Mouse (Mus musculus) embryonic facial prominence, embryonic 10.5 days (tissue): ENCODE measurements around the gene Sval2. TPM values are rescaled to one million over a fixed set of nuclear protein-coding genes. Genes with fewer than 3 reads are reported as not detected.

Source experiments
- DNase-seq: peaks from one replicate; pipeline ENCODE4 v3.0.0-alpha.2; 2017; ENCODE audit warnings: low spot score
- H3K27ac ChIP-seq: fragments of 300-500 bp; sonication (generic); replicated peaks from 2 replicates; pipeline ENCODE4 v1.5.1; 2016; ENCODE audit warnings: mild to moderate bottlenecking
- H3K27me3 ChIP-seq: fragments of 300-500 bp; sonication (generic); replicated peaks from 2 replicates; pipeline ENCODE4 v1.6.1; 2016; ENCODE audit warnings: low read depth, mild to moderate bottlenecking; ENCODE audit not compliant: poor library complexity, severe bottlenecking
- H3K36me3 ChIP-seq: fragments of 300-500 bp; sonication (generic); replicated peaks from 2 replicates; pipeline ENCODE4 v1.6.1; 2016; ENCODE audit warnings: mild to moderate bottlenecking, moderate library complexity
- H3K4me1 ChIP-seq: fragments of 300-500 bp; sonication (generic); 2 replicates; pipeline ENCODE4 v1.6.1; 2016
- H3K4me3 ChIP-seq: fragments of 300-500 bp; sonication (generic); 2 replicates; pipeline ENCODE4 v1.5.1; 2016; ENCODE audit warnings: mild to moderate bottlenecking, moderate library complexity
- H3K9me3 ChIP-seq: fragments of 300-500 bp; sonication (generic); 2 replicates; pipeline ENCODE4 v1.6.1; 2016; ENCODE audit warnings: mild to moderate bottlenecking
- WGBS: fragments of 180-500 bp; shearing (Covaris S2); methylation state at CpG from one replicate; pipeline ENCODE4 v1.1.7; 2016; 5-methylcytosine and 5-hydroxymethylcytosine counted together
- polyA plus RNA-seq: library from polyadenylated mRNA; unstranded; fragments of >200 nt; fragmentation: Nextera tagmentation; extraction: Ambion mirVana; gene quantifications from 2 replicates; pipeline ENCODE4 v1.2.1, GENCODE M21; 2016

Gene Sval2
- polyA plus RNA-seq = not detected in 2 replicates

DNA sequence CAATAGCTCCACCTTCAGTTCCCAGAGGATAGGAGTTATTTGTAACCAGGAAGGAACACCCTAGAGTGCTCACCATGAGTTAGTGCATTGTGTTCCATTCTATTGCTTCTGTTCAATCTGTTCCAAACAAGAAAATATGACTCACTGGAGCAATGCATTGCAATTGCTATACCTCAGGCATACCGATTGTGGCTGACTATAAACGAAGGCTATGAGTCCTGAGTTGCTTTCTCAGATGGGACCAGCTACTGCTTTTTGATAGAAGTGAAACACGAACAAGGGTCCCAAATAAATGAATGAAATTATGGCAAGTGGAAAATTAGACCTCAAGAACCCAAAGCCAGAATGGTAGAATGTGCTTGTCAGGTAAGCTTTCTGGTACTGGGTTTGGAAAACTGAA is at the start of gene Sval2:
Gene Sval2 (plus strand): TSS at position 301 of the 400 bp plus-strand sequence.
- no peak for DNase-seq
- H3K4me1 ChIP-seq = no peaks in the 10 kb centered on the region
- H3K27ac ChIP-seq = no peak within 1 kb of the TSS
- 87% methylated on average over 3 of the region's 3 CpGs for whole genome bisulfite sequencing
- no peaks in the 10 kb centered on the region for H3K36me3 ChIP-seq
- no peaks in the 10 kb centered on the region for H3K27me3 ChIP-seq
- no peak within 1 kb of the TSS for H3K4me3 ChIP-seq
- H3K9me3 ChIP-seq = no peaks in the 10 kb centered on the region

DNA sequence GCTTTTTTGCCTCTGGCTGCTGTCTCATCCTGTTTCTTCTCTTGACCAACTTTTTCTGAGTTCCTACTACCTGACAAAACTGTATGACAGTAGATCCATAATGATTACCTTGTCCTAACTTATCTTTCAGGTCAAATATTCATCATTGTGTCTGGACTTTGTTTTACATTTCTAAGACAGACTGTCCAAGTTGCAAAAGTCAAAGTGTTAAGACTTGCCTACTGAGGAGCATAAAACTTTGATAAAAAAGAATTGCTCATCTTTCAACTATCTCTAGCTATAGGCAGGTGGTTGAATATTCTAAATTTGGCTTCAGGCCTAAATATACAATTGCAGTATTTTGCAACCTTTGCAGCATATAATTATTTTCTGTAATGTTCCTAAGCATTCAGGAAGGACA is 28.7 kb upstream of the Sval2 start:
- H3K9me3 ChIP-seq = no peaks in the 10 kb centered on the region

DNA sequence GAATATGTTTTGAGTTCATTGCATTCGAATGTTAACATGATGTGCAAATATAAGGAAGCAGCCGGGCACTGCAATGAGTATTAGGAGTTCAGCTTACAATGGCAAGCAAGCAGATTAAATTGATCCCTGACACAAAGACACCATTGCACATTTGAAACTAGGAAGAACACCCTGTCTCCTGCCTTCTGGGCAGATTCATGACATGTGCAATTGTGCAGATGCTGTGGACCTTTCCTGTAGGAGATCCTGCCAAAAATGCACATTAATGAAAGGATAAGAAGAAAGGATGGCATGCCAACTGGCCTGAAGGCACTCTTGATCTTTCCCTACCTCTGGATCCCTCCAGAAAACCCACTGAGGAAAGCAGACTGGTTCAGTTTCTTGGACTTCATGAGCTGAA is 23.3 kb upstream of the Sval2 start:
- H3K27ac ChIP-seq = no peak overlapping the region
- H3K9me3 ChIP-seq = no peaks in the 10 kb centered on the region
- 88% methylated on average over 2 of the region's 2 CpGs for WGBS
- H3K4me3 ChIP-seq = no peak overlapping the region
- DNase-seq = no peak
- no peaks in the 10 kb centered on the region for H3K27me3 ChIP-seq
- H3K36me3 ChIP-seq = no peaks in the 10 kb centered on the region
- no peaks in the 10 kb centered on the region for H3K4me1 ChIP-seq

More for the DNA sequence above, 28.7 kb upstream of the Sval2 start:
- no peaks in the 10 kb centered on the region for H3K4me1 ChIP-seq
- no peak overlapping the region for H3K27ac ChIP-seq
- no peaks in the 10 kb centered on the region for H3K36me3 ChIP-seq
- DNase-seq = no peak
- no peaks in the 10 kb centered on the region for H3K27me3 ChIP-seq
- H3K4me3 ChIP-seq = no peak overlapping the region

DNA sequence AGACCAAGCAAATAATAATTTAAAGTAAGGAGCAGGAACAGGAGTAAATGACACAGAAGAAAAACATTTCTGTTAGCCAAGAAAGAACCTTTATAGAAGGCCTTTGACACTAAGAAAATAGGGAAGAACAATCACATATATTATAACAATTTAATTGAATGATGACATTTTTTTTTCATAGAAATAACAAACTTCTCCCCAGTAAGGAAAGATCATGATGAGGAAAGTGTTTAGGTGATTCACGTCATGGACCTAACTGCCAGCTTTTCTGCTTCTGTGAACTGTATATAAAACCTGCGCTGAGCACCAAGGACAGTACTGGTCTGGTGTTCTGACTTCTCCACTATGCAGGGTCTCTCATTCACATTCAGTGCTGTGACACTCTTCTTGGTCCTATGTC is 5.6 kb upstream of the Sval2 start, which contains the start of gene Pip:
Gene Pip (plus strand): TSS at position 301 of the 400 bp plus-strand sequence.
- H3K27ac ChIP-seq = no peak within 1 kb of the TSS
- no peaks in the 10 kb centered on the region for H3K27me3 ChIP-seq
- DNase-seq = no peak
- no peak within 1 kb of the TSS for H3K4me3 ChIP-seq
- no peaks in the 10 kb centered on the region for H3K4me1 ChIP-seq
- WGBS = 80% methylated on average over 2 of the region's 2 CpGs
- H3K36me3 ChIP-seq = no peaks in the 10 kb centered on the region
- no peaks in the 10 kb centered on the region for H3K9me3 ChIP-seq

DNA sequence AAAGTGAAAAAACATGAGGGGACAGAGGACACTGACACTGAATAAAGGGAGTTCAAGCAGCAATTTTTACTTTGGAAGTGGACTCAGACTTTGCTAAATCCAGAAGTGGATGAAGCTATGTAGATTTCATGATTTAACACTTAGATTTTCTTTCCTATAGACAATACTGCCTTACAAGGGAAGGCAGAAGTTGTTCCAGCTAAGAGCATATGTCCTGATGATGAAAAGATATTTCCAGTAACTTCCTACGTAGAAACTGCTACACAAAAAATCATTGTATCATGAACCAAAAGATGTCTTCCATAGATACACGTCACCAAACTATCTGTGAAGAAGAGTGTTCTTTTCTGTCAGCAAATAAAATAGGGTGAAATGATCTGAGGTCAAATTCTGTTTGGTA is 11.2 kb downstream of the Sval2 start:
- no peak overlapping the region for H3K27ac ChIP-seq
- no peaks in the 10 kb centered on the region for H3K36me3 ChIP-seq
- no peak for DNase-seq
- no peak overlapping the region for H3K4me3 ChIP-seq
- H3K9me3 ChIP-seq = no peaks in the 10 kb centered on the region
- no peaks in the 10 kb centered on the region for H3K27me3 ChIP-seq
- no peaks in the 10 kb centered on the region for H3K4me1 ChIP-seq
- 86% methylated on average over 2 of the region's 2 CpGs for WGBS

DNA sequence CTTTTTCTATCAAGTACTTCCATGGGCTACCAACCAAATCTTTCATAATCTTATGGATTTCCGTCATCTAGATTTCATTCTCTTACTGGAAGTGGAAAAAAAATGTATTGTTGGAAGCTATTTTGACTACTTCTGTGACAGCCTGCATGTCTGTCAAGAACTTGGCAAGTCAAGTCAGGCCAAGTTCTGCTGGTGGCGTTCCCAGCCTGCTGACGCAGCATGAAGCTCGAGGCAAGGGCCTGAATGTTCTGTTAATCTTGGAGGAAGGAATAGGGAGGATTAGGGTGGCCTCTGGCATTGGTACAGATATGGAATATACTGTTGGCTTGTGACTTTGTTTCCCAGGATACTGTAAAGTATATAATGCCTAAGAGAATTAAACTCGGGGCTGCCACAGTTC is 58.8 kb downstream of the Sval2 start:
- Histone ChIP-seq H3K4me3 (no peak overlapping the region), H3K4me1 (no peaks in the 10 kb centered on the region), H3K9me3 (no peaks in the 10 kb centered on the region), H3K27me3 (no peaks in the 10 kb centered on the region), H3K27ac (no peak overlapping the region), H3K36me3 (no peaks in the 10 kb centered on the region)
- DNase-seq = no peak
- WGBS = 86% methylated on average over 5 of the region's 5 CpGs

Other genes starting within 250 kb of the Sval2 start
- 16.8 and 18.3 TPM in 2 replicates for gene Ephb6, start 247.5 kb upstream of the Sval2 start, polyA plus RNA-seq
- 0.36 and 0.45 TPM in 2 replicates for gene Trpv6, start 216.6 kb upstream of the Sval2 start, polyA plus RNA-seq
- gene Trpv5, start 172.2 kb upstream of the Sval2 start, polyA plus RNA-seq = not detected in 2 replicates
- not detected in 2 replicates for gene Llcfc1, start 168.6 kb upstream of the Sval2 start, polyA plus RNA-seq
- gene Kel, start 148.7 kb upstream of the Sval2 start, polyA plus RNA-seq = 5.8 and 6.2 TPM in 2 replicates
- not detected in 2 replicates for gene Olfr459, start 77.8 kb upstream of the Sval2 start, polyA plus RNA-seq
- gene Pip, start 5.5 kb upstream of the Sval2 start, polyA plus RNA-seq = not detected in 2 replicates
- not detected in 2 replicates for gene Sval1, start 98.6 kb downstream of the Sval2 start, polyA plus RNA-seq
- not detected in 2 replicates for gene Sval3, start 115.2 kb downstream of the Sval2 start, polyA plus RNA-seq
- not detected in 2 replicates for gene Sva, start 185.4 kb downstream of the Sval2 start, polyA plus RNA-seq